Mouse (Mus musculus) hindbrain, embryonic 13.5 days (tissue): Measurements from ENCODE around the gene Dhrs7b. TPM values are rescaled to one million over a fixed set of nuclear protein-coding genes. Genes with fewer than 3 reads are reported as not detected.
"Not testable (repeated sequence)": the region's sequence is repeated elsewhere in the genome, so short reads cannot be mapped to it uniquely, and the experiment has no call there.

ENCODE experiments used
- ATAC-seq: fragments of 200-750 bp; cut with Nextera tagmentation; 2 replicates; pipeline ENCODE4 v1.8.0; 2017; ENCODE audit warnings: moderate TSS enrichment; ENCODE audit not compliant: low FRiP score
- H3K27ac ChIP-seq: fragments of 300-500 bp; sonication (generic); 2 replicates; pipeline ENCODE4 v1.5.1; 2015; ENCODE audit warnings: inconsistent platforms, mild to moderate bottlenecking, moderate library complexity
- H3K27me3 ChIP-seq: fragments of 300-500 bp; sonication (generic); 2 replicates; pipeline ENCODE4 v1.6.1; 2015; ENCODE audit warnings: mild to moderate bottlenecking, inconsistent platforms
- H3K36me3 ChIP-seq: fragments of 300-500 bp; sonication (generic); 2 replicates; pipeline ENCODE4 v1.6.1; 2015; ENCODE audit warnings: mild to moderate bottlenecking, inconsistent platforms
- H3K4me1 ChIP-seq: fragments of 300-500 bp; sonication (generic); replicated peaks from 2 replicates; pipeline ENCODE4 v1.6.1; 2015; ENCODE audit warnings: inconsistent platforms
- H3K4me2 ChIP-seq: fragments of 300-500 bp; sonication (generic); 2 replicates; pipeline ENCODE4 v1.6.1; 2015; ENCODE audit warnings: inconsistent platforms, mild to moderate bottlenecking, moderate library complexity
- H3K4me3 ChIP-seq: fragments of 300-500 bp; sonication (generic); 2 replicates; pipeline ENCODE4 v1.5.1; 2015; ENCODE audit warnings: mild to moderate bottlenecking, inconsistent platforms
- H3K9ac ChIP-seq: fragments of 300-500 bp; sonication (generic); 2 replicates; pipeline ENCODE4 v1.6.1; 2015; ENCODE audit warnings: mild to moderate bottlenecking, inconsistent platforms
- H3K9me3 ChIP-seq: fragments of 300-500 bp; sonication (generic); 2 replicates; pipeline ENCODE4 v1.6.1; 2016; ENCODE audit warnings: inconsistent platforms
- WGBS: fragments of 180-500 bp; shearing (Covaris S2); methylation state at CpG from one replicate; pipeline ENCODE4 v1.1.7; 2015; 5-methylcytosine and 5-hydroxymethylcytosine counted together
- polyA plus RNA-seq: library from polyadenylated mRNA; unstranded; fragments of >200 nt; fragmentation: Nextera tagmentation; extraction: Ambion mirVana; gene quantifications from 2 replicates; pipeline ENCODE4 v1.2.1, GENCODE M21; 2015

Gene Dhrs7b
- polyA plus RNA-seq, 1 experiment from 2014 or later, result 33.3 TPM

DNA sequence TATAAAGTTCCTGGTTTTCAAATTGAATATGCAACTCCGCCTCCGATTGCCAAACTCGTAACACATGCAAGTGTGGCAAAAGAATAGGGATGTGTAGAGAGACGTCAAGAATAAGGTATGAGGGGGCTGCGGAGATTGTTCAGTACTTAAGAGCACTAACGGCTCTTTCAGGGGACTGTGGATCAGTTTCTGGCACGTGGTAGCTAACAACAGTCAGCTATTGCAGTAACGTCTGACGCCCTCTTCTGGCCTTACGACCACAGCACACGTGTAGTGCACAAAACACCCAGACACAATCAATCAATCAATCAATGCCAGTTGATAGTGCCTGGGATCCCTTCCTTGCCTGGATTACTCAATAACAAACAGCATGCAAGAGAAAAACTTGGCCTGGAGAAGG is 49.0 kb downstream of the Dhrs7b start:
- Histone ChIP-seq H3K4me2 (peak overlapping the region; percentile 76), H3K9me3 (no peaks in the 10 kb centered on the region), H3K27me3 (no peaks in the 10 kb centered on the region), H3K4me1 (peaks cover 43% of the 10 kb centered on the region), H3K36me3 (no peaks in the 10 kb centered on the region), H3K4me3 (peak overlapping the region; percentile 99), H3K27ac (peak overlapping the region; percentile 93), H3K9ac (peak overlapping the region; percentile 92)
- ATAC-seq, result no peak
- 2% methylated on average over 11 of the region's 11 CpGs for WGBS

DNA sequence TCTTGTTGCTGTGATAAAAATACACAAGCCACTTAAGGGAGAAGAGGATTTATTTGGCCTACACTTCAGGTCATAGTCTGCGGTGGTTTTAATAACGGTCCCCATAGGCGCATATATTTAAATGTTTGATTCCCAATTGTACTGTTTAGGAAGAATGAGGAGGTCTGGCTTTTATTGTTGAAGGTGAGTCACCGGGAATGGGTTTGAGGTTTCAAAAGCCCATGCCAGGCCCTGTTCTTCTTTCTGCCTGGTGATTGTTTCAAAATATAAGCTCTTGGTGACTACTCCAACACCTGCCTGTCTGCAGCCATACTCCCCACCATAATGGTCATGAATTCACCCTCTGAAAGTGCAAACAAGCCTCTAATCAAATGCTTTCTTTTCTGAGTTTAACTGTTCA is 50.1 kb downstream of the Dhrs7b start:
- Histone ChIP-seq H3K9ac (no peak overlapping the region), H3K27ac (no peak overlapping the region), H3K4me2 (no peak overlapping the region), H3K4me1 (peaks cover 34% of the 10 kb centered on the region), H3K9me3 (no peaks in the 10 kb centered on the region), H3K27me3 (no peaks in the 10 kb centered on the region), H3K36me3 (no peaks in the 10 kb centered on the region), H3K4me3 (no peak overlapping the region)
- 92% methylated on average over 4 of the region's 4 CpGs for WGBS
- ATAC-seq, result no peak

DNA sequence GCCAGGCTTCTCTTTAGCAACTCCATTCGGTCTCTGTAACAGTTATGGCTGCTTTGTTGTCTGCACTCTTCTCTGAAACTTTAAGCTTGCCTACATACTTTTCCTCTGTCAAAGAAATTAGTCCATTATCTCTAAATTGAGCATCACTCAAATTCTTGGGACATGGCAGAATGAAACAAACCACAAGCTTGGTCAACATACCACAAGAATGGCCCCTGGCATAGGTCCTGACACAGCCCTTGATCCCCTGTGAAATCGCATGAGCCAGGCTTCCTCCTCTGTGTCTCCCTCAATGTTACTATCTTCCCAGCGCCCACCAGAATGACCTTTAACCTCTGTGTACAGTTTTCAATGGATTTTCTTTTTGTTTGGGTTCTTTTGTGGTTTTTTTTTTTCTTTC is 52.0 kb downstream of the Dhrs7b start:
- Histone ChIP-seq H3K27ac (no peak overlapping the region), H3K4me1 (peaks cover 16% of the 10 kb centered on the region), H3K9me3 (no peaks in the 10 kb centered on the region), H3K4me3 (no peak overlapping the region), H3K36me3 (no peaks in the 10 kb centered on the region), H3K9ac (no peak overlapping the region), H3K4me2 (no peak overlapping the region), H3K27me3 (no peaks in the 10 kb centered on the region)
- WGBS, result 76% methylated on average over 3 of the region's 3 CpGs
- ATAC-seq, result no peak

DNA sequence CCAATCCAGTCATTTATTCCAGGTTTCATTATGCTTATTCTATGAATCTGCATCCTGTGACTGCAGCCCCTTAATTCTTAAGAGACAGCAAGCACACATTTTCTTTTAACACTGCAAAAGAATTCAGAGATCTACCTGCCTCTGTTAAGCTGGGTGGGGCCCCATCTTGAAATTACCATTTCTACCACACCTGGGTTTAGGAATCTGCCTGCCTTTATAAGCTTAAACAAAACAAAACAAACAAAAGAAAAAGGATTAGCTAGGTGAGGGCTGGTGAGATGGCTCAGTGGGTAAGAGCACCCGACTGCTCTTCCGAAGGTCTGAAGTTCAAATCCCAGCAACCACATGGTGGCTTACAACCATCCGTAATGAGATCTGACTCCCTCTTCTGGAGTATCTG is 56.6 kb downstream of the Dhrs7b start:
- 84% methylated on average over 3 of the region's 3 CpGs for WGBS

DNA sequence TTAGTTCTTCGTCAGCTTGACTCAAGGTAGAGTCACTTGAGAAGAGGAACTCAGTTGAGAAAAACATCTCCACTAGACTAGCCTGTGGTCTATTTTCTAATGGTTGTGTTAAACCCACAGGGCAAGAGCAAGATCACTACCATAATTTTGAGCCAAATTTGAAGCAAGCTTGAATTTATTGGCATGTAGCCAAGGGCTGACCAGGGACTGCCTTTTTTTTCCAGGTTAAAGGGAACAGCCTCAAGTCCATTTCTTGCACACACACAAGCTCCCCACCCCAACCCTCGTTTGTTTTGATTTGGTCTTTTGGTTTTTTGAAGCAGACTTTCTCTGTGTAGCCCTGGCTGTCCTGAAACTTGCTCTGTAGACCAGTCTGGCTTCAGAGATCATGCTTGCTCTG is 59.4 kb downstream of the Dhrs7b start:
- no peaks in the 10 kb centered on the region for H3K27me3 ChIP-seq
- ATAC-seq, result no peak
- H3K4me2 ChIP-seq, result no peak overlapping the region
- H3K9me3 ChIP-seq, result no peaks in the 10 kb centered on the region
- H3K4me3 ChIP-seq, result no peak overlapping the region
- H3K4me1 ChIP-seq, result no peaks in the 10 kb centered on the region
- 76% methylated on average over 2 of the region's 2 CpGs for whole genome bisulfite sequencing
- no peak overlapping the region for H3K27ac ChIP-seq
- no peaks in the 10 kb centered on the region for H3K36me3 ChIP-seq
- H3K9ac ChIP-seq, result no peak overlapping the region

More for the DNA sequence above, 56.6 kb downstream of the Dhrs7b start:
- not testable (repeated sequence) for ATAC-seq, H3K4me2 ChIP-seq, H3K9me3 ChIP-seq, H3K27ac ChIP-seq, H3K4me3 ChIP-seq, H3K27me3 ChIP-seq, H3K9ac ChIP-seq, H3K4me1 ChIP-seq, H3K36me3 ChIP-seq

DNA sequence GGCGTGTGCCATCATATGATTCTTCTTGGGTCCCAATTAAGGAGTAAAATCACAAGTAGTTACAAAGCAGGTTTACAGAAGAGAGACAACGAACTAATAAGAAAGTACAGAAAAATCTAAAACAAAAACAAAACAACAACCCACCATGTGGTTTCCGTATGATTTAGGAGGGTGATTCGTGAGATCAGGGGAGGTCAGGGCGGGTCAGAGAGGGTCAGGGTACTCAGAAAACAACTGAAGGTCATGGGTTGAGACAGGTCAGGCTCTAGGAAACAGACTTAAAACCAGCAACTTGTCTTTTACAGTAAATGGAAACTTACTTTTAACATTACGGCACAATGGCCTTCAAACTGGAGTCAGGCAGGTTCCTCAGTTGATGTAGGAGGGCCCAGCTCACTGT is 59.9 kb downstream of the Dhrs7b start:
- Histone ChIP-seq H3K9ac (no peak overlapping the region), H3K4me3 (no peak overlapping the region), H3K27ac (no peak overlapping the region), H3K27me3 (no peaks in the 10 kb centered on the region), H3K36me3 (no peaks in the 10 kb centered on the region), H3K4me1 (no peaks in the 10 kb centered on the region), H3K4me2 (no peak overlapping the region), H3K9me3 (no peaks in the 10 kb centered on the region)
- ATAC-seq, result no peak
- 68% methylated on average over 6 of the region's 6 CpGs for WGBS

DNA sequence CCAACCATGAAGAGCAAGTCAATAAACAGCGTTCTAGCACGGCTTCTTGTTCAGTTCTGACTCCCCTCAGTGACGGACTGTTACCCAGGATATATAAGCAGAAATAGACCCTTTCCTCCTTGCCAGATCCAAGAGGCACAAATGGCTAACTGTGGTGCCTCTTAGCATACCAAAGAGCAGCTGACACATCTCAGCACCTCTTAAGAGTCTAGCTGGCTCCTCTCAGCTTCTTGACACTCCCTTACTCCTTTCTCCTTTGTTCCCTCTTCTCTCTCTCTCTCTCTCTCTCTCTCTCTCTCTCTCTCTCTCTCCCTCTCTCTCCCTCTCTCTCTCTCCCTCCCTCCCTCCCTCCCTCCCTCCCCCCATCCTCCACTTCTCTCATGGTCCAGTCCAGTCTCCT is 60.3 kb downstream of the Dhrs7b start:
- Histone ChIP-seq H3K27ac (no peak overlapping the region), H3K9me3 (no peaks in the 10 kb centered on the region), H3K27me3 (no peaks in the 10 kb centered on the region), H3K4me2 (no peak overlapping the region), H3K9ac (no peak overlapping the region), H3K36me3 (no peaks in the 10 kb centered on the region), H3K4me3 (no peak overlapping the region), H3K4me1 (no peaks in the 10 kb centered on the region)
- 51% methylated on average over 3 of the region's 3 CpGs for WGBS
- ATAC-seq, result no peak

DNA sequence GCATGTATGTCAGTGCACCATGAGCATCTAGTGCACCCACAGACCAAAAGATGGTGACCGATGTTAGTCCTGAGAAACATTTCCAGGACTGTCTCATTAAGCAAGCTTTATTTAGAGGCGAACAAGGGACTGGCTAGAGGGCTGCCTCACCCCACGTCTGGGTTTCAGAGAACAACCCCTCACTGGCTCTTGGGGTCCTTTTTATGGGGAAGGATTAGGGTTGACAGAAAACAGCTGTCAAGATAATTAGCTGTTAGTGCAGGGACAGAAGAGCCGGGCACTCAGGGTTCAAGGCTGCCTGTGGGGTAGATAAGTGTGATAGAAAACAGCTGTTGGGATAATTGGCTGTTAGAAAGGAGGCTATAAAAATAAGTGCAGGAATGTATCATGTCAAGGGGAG is 65.5 kb downstream of the Dhrs7b start:
- H3K4me2 ChIP-seq, result no peak overlapping the region
- H3K27me3 ChIP-seq, result no peaks in the 10 kb centered on the region
- no peak overlapping the region for H3K27ac ChIP-seq
- no peaks in the 10 kb centered on the region for H3K36me3 ChIP-seq
- 47% methylated on average over 4 of the region's 4 CpGs for WGBS
- no peak for ATAC-seq
- no peak overlapping the region for H3K9ac ChIP-seq
- no peaks in the 10 kb centered on the region for H3K4me1 ChIP-seq
- H3K4me3 ChIP-seq, result no peak overlapping the region
- H3K9me3 ChIP-seq, result no peaks in the 10 kb centered on the region

DNA sequence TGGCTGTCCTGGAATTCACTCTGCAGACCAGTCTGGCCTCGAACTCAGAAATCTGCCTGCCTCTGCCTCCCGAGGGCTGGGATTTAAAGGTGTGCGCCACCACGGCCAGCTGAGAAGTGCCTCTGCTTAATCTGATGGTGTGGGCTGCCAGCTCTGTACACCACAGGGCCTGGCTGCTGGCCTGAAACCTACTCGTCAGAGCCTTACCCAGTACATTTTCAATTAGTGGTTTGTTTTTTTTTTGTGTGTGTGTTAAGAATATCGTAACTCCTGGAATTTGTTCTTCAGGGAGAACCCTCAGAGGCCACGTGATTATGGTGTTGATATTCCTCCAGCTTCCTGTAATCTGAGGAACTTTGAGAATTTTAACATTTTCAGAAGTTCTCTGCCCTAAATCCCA is 71.6 kb downstream of the Dhrs7b start:
- 85% methylated on average over 7 of the region's 7 CpGs for WGBS
- Histone ChIP-seq H3K4me1 (no peaks in the 10 kb centered on the region), H3K36me3 (peaks cover 43% of the 10 kb centered on the region), H3K9ac (no peak overlapping the region), H3K27ac (no peak overlapping the region), H3K9me3 (no peaks in the 10 kb centered on the region), H3K4me2 (no peak overlapping the region), H3K4me3 (no peak overlapping the region), H3K27me3 (no peaks in the 10 kb centered on the region)
- ATAC-seq, result no peak

DNA sequence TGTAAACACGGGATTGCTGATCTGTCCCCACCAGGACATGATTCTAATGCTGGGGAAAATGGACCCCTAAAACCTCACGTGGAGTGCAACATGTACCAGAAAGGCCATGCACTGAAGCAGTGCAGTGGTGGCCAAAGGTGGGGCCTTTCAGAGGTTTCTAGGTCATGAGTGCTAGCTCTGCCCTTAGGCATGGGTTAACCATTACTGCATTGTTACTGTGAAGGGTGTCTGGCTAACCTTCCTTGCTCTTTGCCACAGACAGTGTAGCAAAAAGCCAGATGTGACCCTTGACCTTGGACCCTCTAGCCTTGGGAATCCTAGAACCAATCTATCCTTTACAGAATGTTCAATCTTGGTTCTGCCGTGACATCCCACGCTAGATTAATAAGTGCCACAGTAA is 72.1 kb downstream of the Dhrs7b start:
- no peaks in the 10 kb centered on the region for H3K27me3 ChIP-seq
- 76% methylated on average over 4 of the region's 4 CpGs for WGBS
- H3K9me3 ChIP-seq, result no peaks in the 10 kb centered on the region
- H3K36me3 ChIP-seq, result peaks cover 43% of the 10 kb centered on the region
- H3K4me2 ChIP-seq, result no peak overlapping the region
- no peaks in the 10 kb centered on the region for H3K4me1 ChIP-seq
- no peak for ATAC-seq
- H3K4me3 ChIP-seq, result no peak overlapping the region
- no peak overlapping the region for H3K9ac ChIP-seq
- H3K27ac ChIP-seq, result no peak overlapping the region

DNA sequence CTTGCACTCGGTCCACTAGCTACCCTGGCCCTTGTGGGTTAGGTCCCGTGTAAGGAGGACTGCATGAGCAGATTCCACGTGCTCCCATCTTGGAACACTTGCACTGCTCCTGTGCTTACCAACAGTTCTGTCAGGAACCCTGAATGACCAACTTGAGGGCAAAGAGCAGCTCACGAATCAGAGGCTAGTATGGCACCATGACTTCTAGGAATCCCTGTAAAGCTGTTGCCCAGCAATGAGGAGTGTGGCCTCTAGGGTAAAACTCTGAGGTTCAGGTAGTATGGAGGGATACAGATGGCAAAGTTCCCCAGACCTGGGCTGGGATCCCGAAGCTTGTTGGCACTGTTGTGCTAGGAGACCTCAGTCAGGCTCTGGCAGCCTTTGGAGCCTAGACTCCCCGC is 73.2 kb downstream of the Dhrs7b start:
- Histone ChIP-seq H3K9ac (no peak overlapping the region), H3K27me3 (no peaks in the 10 kb centered on the region), H3K4me1 (no peaks in the 10 kb centered on the region), H3K36me3 (peaks cover 43% of the 10 kb centered on the region), H3K4me2 (no peak overlapping the region), H3K27ac (no peak overlapping the region), H3K4me3 (no peak overlapping the region), H3K9me3 (no peaks in the 10 kb centered on the region)
- no peak for ATAC-seq
- WGBS, result 90% methylated on average over 6 of the region's 6 CpGs

DNA sequence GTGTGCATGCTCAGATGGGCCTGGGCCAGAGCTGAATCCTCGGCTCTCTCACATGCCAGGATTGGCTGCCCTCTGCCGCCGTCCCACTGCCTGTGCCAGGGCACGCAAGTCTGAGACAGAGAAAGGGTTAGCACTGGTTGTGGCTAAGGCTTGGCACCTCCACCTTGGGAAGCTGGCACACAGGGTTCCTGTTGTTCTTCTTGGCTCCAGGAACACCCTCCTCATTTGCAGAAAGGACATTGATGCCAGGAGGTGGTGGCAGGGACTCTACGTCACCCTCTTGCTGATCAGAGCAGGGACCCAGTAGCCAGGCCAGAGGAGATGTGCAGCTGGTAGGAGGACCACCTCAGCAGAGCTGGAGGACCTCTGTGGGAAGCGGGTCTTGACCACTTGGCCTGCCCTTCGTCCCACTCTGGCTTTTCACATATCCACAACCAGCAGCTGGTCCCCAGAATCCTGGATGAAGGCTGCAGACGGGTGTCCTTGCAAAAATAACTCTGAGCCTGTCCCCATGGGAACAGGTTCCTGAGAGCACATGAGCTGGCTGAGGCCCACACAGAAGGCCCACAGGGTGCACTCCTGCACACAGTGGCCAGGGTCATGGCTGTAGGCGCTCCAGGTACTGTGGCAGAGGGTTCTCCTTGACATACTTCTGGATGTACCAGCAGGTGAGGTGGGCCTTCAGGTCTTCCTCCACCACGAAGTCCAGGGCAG is 75.1 kb downstream of the Dhrs7b start:
- 89% methylated on average over 10 of the region's 10 CpGs for WGBS

DNA sequence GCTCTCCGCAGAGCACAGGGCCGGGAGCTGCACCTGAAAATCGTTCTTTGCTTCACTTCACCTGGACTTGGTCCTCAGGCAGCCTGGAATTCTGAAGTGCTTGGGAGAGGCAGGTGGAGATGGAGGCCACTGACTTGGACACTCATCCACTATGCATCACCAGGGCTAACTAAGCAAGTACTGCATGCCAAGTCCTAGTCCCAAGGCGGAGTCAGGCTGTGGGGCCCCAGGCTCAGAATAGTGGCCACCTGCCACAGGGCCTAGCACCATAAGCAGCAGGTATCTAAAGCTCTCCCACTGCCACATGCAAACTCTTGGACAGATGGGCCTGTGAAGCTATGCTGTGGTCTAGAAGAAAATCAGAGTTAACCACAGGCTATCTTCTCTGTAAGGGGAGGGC is 76.0 kb downstream of the Dhrs7b start:
- no peaks in the 10 kb centered on the region for H3K9me3 ChIP-seq
- no peak overlapping the region for H3K27ac ChIP-seq
- peaks cover 5% of the 10 kb centered on the region for H3K4me1 ChIP-seq
- 96% methylated on average over 4 of the region's 4 CpGs for WGBS
- peaks cover 43% of the 10 kb centered on the region for H3K36me3 ChIP-seq
- H3K9ac ChIP-seq, result no peak overlapping the region
- no peaks in the 10 kb centered on the region for H3K27me3 ChIP-seq
- no peak overlapping the region for H3K4me3 ChIP-seq
- no peak for ATAC-seq
- H3K4me2 ChIP-seq, result no peak overlapping the region

More for the DNA sequence above, 75.1 kb downstream of the Dhrs7b start:
- no peak overlapping the region for H3K4me3 ChIP-seq
- H3K4me1 ChIP-seq, result no peaks in the 10 kb centered on the region; the same call in 1 of the 2 replicates
- no peak overlapping the region for H3K9ac ChIP-seq
- no peaks in the 10 kb centered on the region for H3K9me3 ChIP-seq
- H3K36me3 ChIP-seq, result peaks cover 43% of the 10 kb centered on the region
- no peak overlapping the region for H3K4me2 ChIP-seq
- H3K27me3 ChIP-seq, result no peaks in the 10 kb centered on the region
- no peak overlapping the region for H3K27ac ChIP-seq
- no peak for ATAC-seq
